Mouse (Mus musculus): Measurements from ENCODE around the gene Cog3.

Cog3 gene

GRCm38 (mm10) chr14:75669085-75669645 is 85.2 kb downstream of the Cog3 start:
- no peak for DNase-seq

GRCm38 (mm10) chr14:75665430-75666180 is 88.7 kb downstream of the Cog3 start:
- no peak for DNase-seq

GRCm38 (mm10) chr14:75661548-75661947 is 92.8 kb downstream of the Cog3 start:
- no peak for DNase-seq

- no peak for DNase-seq
Measured at GRCm38 (mm10) chr14:75660936-75661335, 93.4 kb downstream of the Cog3 start.
